Mouse (Mus musculus) right cerebral cortex, postnatal 10 days (tissue): ENCODE data around the gene Cep131.

Source experiments
- DNase-seq, 2 experiments: peaks; one replicate each; pipeline ENCODE4 v3.0.0; 2021; ENCODE audit warnings: low spot score in 2 of 2

Cep131 gene

GRCm38 (mm10) chr11:120028319-120029092 is 58.1 kb downstream of the Cep131 start:
- no peak for DNase-seq

- no peak for DNase-seq
These were observed 59.7 kb downstream of the Cep131 start for GRCm38 (mm10) chr11:120026941-120027340.

GRCm38 (mm10) chr11:120022841-120023240 is 63.8 kb downstream of the Cep131 start:
- peak in 1 of 2 experiments; percentile 48 for DNase-seq

DNA sequence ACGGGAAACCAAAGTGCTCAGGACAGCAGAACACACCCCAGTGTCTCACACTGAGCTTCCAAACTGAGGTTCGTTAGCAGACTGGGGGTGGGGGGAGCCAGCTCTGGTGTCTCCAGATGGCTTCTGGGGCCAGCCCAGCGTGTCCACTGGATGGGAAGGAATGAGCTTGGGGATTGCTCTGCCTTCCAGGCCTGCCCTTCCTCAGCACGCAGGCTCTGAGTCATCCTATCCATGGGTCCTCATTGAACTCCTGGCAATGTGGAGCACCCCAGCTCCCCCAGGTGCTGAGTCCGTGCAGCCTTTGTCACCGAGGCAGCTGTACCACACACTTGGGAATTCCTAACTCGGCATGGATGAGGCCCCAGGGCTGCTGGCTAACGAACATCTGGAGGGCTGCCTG is 64.4 kb downstream of the Cep131 start:
- DNase-seq = no peak

- DNase-seq = peak in 1 of 2 experiments; percentile 45
These were observed 65.3 kb downstream of the Cep131 start for GRCm38 (mm10) chr11:120021367-120021766.

GRCm38 (mm10) chr11:120019542-120020440 is 66.8 kb downstream of the Cep131 start:
- no peak for DNase-seq

- peak in 1 of 2 experiments; percentile 61 for DNase-seq
These were observed 69.6 kb downstream of the Cep131 start for GRCm38 (mm10) chr11:120017011-120017410.

GRCm38 (mm10) chr11:120014758-120015157 is 71.9 kb downstream of the Cep131 start:
- DNase-seq = no peak
